Mouse (Mus musculus): ENCODE data around the gene Ngdn.
"Not testable (repeated sequence)": the region's sequence is repeated elsewhere in the genome, so short reads cannot be mapped to it uniquely, and the experiment has no call there.

Gene Ngdn

DNA sequence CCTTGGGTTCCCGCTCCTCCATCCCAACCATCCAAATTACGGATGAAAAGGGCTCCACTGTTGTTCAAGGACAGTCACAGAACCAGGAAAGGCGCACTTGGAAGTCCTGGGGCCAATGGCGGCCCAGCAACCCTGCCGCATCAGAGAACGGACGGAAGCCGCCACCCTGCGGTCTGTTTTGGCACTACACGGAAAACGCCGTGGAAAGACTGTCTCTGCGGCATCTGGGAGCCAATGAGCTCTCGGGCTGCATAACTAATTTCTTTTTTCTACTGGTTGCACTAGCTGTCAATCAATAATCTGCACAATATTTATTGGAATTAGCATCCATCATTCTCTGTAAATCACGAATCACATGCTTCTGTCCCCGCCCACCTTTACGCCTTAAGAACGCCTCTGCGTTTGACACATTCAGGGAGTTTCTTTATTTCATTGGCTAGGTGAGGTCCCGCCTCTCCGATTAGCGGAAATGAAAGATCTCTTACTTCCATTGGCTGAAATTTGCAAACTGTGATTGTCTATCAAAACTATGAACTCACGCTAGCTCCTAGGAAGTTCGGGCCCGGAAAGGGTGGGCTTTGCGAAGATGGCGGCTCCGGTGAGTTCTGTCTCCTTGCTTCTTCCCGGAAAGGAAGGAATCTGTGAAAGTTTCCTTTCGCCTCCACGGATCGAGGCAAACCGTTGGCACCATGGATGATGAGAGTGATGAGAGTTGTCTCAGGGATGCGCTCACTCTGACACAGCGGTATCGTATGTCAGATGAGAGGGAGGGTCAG, at the start of gene Ngdn:
Gene Ngdn, plus strand, starts transcription at position 464 of the 776 bp plus-strand sequence.
- DNase-seq = peak; percentile 99 to 100

DNA sequence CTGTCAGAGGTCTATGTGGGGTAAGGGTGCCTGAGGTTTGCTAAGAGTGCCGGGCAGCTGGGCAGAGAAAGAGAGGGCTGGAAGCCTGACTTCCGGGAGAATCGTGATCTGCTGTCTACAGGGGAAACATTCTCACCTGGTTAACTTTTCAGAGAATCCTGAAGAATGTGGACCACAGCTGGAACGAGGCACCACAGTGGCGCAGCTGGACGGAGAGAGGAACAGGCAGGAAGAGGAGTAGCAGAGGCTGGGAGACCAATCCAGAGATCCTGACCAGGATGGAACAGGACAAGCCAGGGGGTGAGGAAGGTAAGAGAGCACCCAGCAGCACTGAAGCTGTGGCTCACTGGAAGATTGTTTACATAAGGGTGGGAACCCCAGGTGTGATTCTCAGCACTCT, 49.6 kb upstream of the Ngdn start:
- DNase-seq = no peak

DNA sequence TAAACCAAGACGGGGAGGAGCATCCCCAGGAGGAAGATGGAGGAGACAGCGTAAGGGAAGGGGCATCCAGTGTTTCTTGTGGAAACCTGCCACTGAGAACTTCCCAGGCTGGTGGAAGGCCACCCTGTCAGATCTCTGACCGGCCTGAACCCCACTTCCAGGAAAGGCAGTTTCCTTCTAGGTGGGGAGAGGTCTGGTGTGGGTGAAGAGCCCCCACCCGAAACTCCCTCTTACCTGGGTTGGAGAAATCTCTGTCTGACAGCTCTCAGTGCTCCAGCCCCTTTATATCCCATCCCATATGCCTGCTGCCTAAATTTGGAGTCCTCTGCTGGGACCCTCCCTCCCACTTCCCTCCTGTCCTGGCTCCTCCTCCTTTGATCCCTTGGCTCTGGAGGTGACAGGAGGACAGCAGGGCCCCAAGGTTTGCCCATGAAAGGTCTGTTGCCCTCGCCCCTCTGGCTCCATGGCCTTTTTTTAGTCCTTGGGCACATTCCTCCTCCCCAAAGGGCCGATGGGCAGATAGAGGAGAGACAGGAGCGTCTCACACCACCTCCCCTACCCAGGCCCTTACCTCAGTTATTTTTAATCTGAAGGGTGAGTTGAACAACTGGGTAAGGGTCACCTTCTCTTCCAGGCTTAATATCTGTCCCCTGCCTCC, 48.8 kb upstream of the Ngdn start, which contains the start of gene Myh6:
Gene Myh6, minus strand, starts transcription at position 608 of the 658 bp plus-strand sequence.
- DNase-seq = no peak

DNA sequence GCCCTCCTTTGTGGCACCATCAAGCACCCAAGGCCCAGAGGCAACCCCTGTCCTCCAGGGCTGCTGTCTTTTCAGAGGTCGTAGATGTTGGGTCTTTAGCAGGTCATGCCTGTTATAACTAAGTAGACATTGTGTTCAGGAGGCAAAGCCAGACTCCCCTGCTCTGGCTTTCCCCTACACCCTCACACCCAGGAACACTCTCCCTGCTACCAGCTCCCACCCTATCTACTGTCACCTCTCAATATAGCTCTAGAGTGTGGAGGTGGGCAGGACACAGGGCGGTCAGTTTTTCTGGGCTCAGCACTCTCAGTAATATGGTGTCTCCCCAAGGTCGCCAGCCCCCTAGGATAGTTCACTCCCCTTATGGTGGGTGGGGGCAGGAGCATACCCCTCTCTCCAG, 47.4 kb upstream of the Ngdn start:
- no peak for DNase-seq

DNA sequence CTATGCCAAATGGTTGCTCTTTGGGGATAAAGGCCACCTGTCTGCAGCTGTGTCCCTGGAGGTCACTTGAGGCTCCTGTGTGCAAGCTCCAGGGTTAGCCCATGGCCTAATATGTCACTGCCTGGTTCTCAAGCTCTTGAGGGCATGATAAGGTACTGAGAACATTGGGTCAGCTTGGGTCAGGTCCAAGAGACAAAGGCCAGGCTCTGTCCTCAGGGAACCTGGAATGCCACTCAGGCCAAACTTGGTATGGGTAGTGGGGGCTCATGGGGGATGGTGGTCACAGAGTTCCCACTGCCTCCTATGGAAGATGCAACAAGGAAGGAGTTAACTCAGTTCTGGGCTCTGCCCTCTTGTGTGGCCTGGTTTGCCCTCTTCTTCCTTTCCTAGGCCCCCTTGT, 46.9 kb upstream of the Ngdn start:
- no peak for DNase-seq

DNA sequence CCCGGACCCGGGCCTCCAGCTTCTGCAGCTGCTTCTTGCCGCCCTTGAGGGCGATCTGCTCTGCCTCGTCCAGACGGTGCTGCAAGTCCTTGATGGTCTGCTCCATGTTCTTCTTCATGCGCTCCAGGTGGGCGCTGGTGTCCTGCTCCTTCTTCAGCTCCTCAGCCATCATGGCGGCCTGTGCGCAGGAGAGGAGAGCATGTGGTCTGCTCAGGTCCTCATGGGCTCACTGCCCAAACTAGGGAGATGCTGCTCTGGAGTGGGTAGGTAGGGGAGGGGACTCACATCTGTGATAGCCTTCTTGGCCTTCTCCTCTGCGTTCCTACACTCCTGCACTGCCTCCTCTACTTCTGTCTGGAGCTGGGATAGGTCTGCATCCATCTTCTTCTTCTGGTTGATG, 42.5 kb upstream of the Ngdn start:
- DNase-seq = not testable (repeated sequence)

DNA sequence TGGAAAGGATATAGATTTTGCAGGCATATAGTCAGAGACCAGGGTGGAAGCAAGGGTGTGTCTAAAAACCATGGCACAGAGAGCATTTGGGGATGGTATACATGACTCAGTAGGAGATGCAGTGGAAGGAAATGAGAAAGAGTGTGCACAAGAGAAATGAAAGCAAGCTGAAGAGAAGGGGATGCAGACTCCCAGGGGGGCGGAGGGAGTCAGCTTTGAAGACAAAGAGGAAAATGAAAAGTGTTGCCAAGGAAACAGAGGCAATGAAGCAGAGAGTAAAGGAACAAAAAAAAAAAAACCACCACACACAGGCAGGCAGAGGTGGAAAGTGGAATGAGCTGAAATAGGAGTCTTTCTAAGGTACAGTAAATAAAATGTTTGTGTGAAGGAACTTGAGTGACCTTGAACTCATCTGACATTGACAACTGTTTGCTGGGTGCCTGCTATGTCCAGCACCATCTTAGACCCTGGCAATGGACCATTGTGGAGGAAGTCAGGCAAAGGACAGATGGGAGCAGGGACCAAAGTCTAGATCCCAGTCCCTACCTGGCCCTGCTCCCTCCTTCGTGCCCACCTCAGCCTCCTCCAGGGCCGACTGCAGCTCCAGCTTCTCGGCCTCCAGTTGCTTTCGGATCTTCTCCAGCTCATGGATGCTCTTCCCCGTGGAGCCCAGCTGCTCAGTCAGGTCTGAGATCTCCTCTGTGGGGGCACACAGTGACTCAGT, 41.0 kb upstream of the Ngdn start:
- no peak for DNase-seq

DNA sequence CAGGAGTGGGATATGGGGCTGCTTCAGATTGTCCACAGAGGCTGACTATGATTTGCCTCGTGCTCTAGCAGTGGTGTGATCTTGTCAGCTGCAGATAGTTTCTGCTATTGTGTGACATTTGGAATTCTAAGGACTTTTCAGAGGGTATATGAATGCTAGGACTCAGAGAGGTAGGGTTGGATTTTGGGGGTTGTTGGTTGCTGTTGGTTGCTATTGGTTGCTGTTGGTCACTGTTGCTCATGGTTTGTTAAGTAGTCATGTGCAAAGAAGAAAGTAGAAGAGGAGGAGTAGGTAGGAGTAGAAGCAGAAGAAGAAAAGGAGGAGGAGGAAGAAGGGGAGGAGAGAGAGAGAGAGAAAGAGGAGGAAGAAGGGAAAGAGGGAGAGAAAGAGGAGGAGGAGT, 38.6 kb upstream of the Ngdn start, which contains the start of gene Gm17428:
Gene Gm17428, plus strand, starts transcription at position 301 of the 400 bp plus-strand sequence.
- DNase-seq = no peak

DNA sequence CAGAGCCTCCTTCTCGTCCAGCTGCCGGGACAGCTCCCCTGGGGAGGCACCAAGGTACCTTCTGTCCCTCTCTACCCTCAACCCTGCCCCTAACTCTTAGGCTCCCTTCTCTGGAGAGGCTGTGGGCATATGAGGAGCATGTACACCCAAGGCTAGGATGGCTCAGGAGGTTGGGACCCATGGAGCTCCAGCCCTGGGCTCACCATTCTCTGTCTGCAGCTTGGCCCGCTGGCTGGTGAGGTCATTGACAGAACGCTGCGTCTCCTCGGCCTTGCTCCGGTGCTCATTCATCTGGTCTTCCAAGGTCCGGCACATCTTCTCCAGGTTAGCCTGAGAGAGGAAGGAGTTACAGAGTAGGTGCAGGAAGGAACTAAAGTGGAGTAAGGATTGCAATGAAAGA, 36.6 kb upstream of the Ngdn start:
- DNase-seq = no peak

DNA sequence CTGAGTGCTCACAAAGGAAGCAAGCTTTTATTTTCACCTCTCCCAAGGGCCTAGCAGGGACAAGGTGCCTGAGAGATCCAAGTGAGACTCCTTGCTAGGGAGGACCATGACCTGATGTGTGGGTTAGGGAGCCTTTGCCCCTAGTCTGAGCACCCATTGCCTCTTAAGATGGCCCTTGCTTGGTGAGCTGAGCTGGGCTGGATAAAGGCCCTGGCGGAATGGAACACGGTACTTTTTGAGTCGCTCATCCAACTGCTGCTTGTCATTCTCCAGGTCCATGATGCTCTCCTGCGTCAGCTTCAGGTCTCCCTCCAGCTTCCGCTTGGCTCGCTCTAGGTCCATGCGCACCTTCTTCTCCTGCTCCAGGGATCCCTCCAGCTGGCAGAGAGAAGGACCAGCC, 33.3 kb upstream of the Ngdn start:
- DNase-seq = no peak

DNA sequence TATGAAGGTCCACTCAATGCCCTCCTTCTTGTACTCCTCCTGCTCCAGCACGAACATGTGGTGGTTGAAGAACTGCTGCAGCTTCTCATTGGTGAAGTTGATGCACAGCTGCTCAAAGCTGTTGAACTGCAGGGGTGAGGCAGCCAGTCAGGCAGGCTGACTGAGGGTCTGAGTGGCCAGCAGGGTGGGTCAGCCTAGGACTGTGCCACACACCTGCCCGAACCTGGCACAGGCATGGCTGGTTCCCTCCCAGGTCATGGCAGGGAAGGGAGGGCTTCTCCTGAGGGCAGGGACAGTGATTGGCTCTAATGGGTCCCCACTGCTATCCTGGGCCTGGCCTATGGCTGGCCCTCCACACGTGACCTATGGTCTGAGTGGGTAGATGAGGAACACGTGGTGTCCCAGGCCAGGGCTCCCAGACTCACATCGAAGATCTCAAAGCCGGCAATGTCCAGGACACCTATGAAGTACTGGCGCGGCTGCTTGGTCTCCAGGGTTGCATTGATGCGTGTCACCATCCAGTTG, 26.8 kb upstream of the Ngdn start:
- DNase-seq = not testable (repeated sequence)

DNA sequence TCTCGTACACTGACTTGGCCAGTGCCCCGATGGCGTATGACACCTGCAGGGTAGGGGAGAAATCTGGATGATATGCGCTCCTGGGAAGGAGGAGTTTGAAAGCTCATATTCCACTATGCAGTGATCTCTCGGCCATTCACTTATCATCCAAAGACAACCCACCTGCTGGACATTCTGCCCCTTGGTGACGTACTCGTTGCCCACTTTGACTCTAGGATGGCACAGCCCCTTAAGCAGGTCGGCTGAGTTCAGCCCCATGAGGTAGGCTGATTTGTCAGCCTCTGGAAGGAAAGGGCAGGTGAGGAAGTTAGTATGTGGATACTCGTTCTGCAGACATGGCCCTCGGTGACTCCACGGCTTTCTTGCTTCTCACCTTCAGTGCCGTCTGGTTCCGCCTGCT, 26.4 kb upstream of the Ngdn start:
- DNase-seq = no peak

DNA sequence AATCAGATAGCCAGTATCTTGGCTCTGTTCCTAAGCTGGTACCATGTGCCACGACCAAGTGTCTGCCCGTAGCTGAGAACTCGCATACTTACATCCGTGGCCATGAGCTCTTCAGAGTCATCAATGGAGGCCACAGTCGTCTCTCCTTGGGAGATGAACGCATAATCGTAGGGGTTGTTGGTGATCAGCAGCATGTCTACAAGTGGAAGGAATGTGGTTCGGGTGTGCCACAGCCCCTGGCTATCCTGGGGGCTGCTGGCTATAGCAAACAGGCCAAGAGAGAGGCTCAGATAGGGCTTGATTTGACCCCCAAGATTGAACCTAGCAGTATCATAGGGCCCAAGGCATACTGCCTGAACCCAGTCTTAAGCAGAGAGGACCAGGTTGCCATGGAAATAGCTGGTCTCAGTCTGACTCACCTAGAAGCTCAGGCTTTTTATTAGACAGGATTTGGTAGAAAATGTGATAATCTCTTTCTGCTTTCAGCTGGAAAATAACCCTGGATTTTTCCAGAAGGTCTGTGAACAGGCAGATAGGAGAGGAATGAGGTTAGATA, 25.3 kb upstream of the Ngdn start:
- DNase-seq = no peak

DNA sequence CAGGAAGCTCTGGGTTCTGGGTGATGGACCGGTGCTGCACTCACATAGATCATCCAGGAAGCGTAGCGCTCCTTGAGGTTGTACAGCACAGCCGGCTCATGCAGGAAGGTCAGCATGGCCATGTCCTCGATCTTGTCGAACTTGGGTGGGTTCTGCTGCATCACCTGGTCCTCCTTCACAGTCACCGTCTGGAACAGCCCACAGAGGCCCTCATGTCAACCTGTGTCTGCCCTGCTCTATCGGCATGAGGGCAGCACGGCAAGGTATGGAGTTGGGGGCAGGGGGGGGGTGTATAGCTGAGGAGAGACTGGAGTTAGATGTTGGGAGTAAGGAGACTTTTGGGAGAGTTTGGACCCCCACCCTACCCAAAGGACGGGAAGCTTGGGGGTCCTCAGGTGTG, 23.1 kb upstream of the Ngdn start:
- DNase-seq = no peak

DNA sequence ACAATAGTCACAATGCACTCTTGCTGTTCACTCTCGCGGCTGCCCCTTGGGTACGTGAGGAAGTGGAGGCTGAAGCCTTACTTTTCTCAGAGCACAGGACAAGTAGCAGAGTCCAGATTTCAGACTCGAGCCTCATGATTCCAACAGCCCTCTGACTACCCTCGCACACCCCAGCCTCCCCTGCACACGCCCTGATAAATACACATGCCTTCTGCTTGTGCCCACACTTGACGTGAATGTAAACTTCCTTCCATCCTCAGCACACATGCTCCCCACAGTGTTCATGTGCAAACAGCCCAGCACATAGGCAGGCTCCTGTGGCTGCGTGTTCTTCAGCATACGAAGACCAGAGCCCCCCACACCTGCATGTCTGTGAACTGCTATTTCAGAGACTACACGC, 21.6 kb upstream of the Ngdn start:
- no peak for DNase-seq

DNA sequence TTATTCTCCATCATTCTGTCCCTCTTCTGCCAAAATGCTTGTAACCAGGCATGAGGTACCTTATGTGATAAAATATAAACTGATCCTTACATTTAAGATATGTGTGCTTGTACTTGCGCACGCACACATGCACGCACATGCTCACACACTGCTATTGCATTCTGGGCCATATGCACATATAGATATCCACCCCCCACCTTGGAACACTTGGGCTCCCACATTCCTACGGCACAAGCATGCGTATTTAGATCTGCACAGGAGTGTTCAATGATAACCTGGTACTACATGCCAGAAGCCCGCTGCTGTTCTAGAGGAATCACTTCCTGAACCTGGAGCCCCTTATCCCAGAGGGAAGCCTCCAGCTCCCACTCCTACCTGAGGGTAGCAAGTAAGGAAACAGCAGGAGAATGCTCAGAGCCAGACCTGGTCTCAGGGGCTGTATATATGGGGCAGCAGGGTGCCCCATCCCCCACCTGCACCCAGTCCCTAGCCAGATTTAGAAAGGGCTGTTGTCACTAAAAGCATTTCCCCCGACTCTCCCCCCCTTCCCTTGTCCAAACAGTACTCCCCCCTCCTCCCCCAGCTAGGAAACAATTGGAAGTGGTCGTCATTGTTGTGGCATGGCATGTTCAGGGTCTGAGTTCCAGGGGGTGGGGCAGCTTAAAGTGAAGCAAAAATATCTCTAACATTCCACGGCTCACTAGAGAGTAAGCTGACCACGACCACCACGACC, 21.0 kb upstream of the Ngdn start, which contains the start of gene Myh7:
Gene Myh7, minus strand, starts transcription at position 491 of the 733 bp plus-strand sequence.
- DNase-seq = no peak

DNA sequence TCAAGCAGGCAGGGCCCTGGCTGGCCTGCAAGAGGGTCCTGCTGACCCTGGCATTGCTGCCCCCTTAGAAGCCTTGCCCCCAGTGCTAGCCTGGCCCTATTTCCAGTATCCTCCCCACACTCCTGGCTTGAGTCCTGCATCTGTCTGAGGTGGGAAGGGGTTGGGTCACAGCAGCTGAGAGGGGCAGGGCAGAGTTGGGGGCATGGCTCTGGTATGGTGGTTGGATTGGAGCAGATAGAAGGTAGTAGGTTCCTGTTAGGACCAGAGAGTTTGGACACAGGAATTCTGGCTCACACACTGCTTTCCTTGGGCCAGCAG, 20.4 kb upstream of the Ngdn start:
- DNase-seq = no peak

DNA sequence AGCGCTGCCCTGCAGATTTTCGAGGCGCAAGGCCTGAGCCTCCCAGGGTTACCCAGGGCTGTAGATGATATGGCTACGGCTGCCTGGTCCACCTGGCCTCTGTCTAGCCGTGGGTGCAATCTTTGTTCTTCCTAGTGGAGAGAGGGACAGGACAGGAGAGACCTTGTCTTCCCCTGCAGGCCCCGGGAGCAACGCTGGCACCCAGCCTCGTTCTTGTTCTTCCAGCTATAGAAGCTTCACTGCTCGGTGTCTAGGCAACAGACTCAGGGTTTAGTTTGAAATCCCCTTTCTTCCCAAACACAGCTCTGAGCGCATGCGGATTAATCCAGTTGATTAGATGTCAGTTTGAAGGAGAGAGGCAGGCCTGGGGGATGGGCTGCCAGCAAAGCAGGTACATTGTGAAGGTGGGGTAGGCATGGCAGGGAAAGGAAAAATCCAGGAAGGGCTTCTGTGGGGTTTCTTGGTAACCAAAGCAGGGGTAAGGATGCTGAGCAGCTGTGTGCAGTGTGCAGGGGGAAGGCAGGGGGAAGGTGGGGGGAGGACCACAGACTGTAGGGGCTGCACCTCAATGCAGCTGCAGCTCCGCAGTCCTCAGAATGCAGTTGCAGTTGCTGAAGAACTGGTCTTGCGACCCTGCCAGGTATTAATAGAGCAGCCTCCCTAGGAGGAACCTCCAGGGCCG, 19.7 kb upstream of the Ngdn start:
- DNase-seq = peak in 1 of 2 experiments; percentile 34

DNA sequence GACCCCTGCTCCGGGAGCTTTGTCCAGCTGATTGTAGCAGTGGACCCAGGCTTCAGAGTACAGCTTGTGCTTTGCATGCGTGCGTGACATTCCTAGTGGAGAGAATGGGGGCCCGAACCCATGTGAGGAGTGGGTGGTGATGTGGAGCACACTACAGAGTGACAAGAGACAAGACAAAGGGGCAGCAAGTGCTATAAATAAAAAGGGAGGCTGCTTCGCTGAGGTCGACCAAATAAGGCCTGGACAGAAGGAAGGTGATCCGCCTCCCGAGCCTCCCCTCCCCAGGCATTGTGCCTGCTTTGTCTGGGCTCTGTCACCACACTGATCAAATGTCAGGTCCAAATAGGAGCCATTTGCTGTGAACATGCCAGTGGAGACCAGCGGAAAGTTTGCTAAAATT, 18.5 kb upstream of the Ngdn start:
- DNase-seq = no peak

DNA sequence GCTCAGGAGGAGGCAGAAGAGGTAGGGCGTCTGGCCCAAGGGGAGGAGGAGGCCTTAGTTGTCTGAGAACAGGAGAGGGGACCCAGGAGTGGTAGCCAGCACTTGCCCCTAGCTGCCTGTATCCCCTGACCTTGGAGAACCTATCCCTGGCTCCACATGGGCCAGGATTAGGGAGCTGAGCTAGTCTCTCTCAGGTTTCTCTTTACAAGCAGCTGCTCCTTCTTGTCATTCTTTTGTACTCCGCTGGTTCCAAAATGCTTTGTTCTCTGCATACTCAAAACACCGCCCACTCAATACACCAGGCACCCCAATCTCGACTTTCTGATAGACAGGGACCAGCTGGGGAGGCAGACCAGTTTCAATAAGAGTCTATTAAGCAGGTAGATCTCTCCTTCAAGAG, 18.0 kb upstream of the Ngdn start:
- no peak for DNase-seq

DNA sequence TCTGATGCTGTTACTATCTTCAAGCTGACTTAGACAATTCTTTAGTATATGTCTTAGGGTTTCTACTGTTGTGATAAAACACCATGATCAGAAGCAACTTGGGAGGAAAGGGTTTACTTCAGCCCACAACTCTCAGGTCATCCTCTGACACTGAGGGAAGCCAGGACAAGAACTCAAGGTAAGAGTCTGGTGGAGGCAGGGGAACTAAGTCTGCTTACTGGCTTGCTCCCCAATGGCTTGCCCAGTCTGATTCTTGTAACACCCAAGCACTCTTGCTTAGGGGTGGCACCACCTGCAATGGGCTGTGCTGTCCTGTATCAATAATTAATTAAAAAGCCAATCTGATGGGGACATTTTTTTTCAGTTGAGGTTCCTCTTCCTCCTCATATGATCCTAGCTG, 16.6 kb upstream of the Ngdn start:
- DNase-seq = no peak

DNA sequence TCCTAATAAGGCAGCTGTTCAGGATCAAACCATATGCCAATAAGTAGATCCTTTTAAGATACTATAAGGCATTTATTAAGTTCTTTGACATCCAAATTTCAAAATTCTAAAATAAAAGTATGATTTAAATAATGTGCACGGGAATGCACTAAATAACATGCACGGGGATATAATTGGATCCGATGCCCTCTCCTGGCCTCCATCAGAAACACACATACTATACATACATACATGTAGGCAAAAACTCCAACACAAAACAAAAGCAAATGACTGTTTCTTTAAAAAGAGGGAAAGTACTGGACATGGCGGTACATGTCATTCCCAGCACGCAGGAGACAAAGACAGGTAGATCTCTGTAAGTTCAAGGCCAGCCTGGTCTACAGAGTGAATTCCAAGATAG, 15.4 kb upstream of the Ngdn start:
- DNase-seq = not testable (repeated sequence)

Measured in cerebellum, postnatal 14 days (tissue).